Mouse (Mus musculus) midbrain, postnatal 0 days (tissue): ENCODE data around the gene Gm16181. TPM values are rescaled to one million over a fixed set of nuclear protein-coding genes. Genes with fewer than 3 reads are reported as not detected.

Experiments
- ATAC-seq: fragments of 200-750 bp; cut with Nextera tagmentation; 2 replicates; pipeline ENCODE4 v1.8.0; 2017; ENCODE audit warnings: moderate number of reproducible peaks, mild to moderate bottlenecking, moderate TSS enrichment, moderate library complexity; ENCODE audit not compliant: low FRiP score
- DNase-seq: peaks from one replicate; pipeline ENCODE4 v3.0.0-alpha.2; 2015; ENCODE audit warnings: low spot score
- H3K27ac ChIP-seq: fragments of 300-500 bp; sonication (generic); 2 replicates; pipeline ENCODE4 v1.5.1; 2014; ENCODE audit warnings: low read depth, mild to moderate bottlenecking, low read length, mixed read lengths
- H3K27me3 ChIP-seq: fragments of 300-500 bp; sonication (generic); 2 replicates; pipeline ENCODE4 v1.6.1; 2014; ENCODE audit warnings: low read length, control low read depth, mixed read lengths; ENCODE audit not compliant: insufficient read depth
- H3K36me3 ChIP-seq: fragments of 300-500 bp; sonication (generic); 2 replicates; pipeline ENCODE4 v1.6.1; 2014; ENCODE audit warnings: low read length, control low read depth, mixed read lengths; ENCODE audit not compliant: insufficient read depth
- H3K4me1 ChIP-seq: fragments of 300-500 bp; sonication (generic); 2 replicates; pipeline ENCODE4 v1.6.1; 2014; ENCODE audit warnings: mild to moderate bottlenecking, control low read depth, antibody characterized with exemption, low read length, mixed read lengths; ENCODE audit not compliant: insufficient read depth
- H3K4me2 ChIP-seq: fragments of 300-500 bp; sonication (generic); 2 replicates; pipeline ENCODE4 v1.6.1; 2014; ENCODE audit warnings: low read depth, mild to moderate bottlenecking, low read length, mixed read lengths; ENCODE audit not compliant: poor library complexity, severe bottlenecking
- H3K4me3 ChIP-seq: fragments of 300-500 bp; sonication (generic); 2 replicates; pipeline ENCODE4 v1.5.1; 2014; ENCODE audit warnings: low read depth, mild to moderate bottlenecking, low read length, moderate library complexity
- H3K9ac ChIP-seq: fragments of 300-500 bp; sonication (generic); replicated peaks from 2 replicates; pipeline ENCODE4 v1.6.1; 2014; ENCODE audit warnings: mild to moderate bottlenecking, low read length, moderate library complexity, mixed read lengths; ENCODE audit not compliant: poor library complexity, severe bottlenecking
- H3K9me3 ChIP-seq: fragments of 300-500 bp; sonication (generic); 2 replicates; pipeline ENCODE4 v1.6.1; 2016; ENCODE audit warnings: low read length, control low read depth
- CTCF ChIP-seq: IDR thresholded peaks from 2 replicates; pipeline ENCODE4 v1.5.1; 2016; ENCODE audit warnings: antibody characterized with exemption, mild to moderate bottlenecking
- WGBS: fragments of 180-500 bp; shearing (Covaris S2); extraction: QIAGEN DNeasy Blood & Tissue Kit; methylation state at CpG from one replicate; pipeline ENCODE4 v1.1.7; 2014; 5-methylcytosine and 5-hydroxymethylcytosine counted together
- polyA plus RNA-seq: library from polyadenylated mRNA; unstranded; fragments of >200 nt; fragmentation: Nextera tagmentation; extraction: Ambion mirVana; gene quantifications from 2 replicates; pipeline ENCODE4 v1.2.1, GENCODE M21; 2015
- total RNA-seq: library from RNA; depleted of rRNA; stranded (reverse); fragments of >200 nt; gene quantifications from 2 replicates; pipeline ENCODE4 v1.2.3, GENCODE M21; 2014

The Gm16181 gene
- total and polyA plus RNA-seq, 2 experiments from 2014 or later, result 0.33 TPM; not detected in 1

- Histone ChIP-seq H3K9ac (peak overlapping the region; percentile 66), H3K27ac (peak overlapping the region; percentile 92), H3K36me3 (0 out of 2 replicates have a peak, but pooled peaks cover 15% of the 10 kb centered on the region), H3K4me1 (peaks cover 5% of the 10 kb centered on the region; the same call in 1 of the 2 replicates), H3K4me3 (peak overlapping the region; percentile 42), H3K9me3 (no peaks in the 10 kb centered on the region), H3K4me2 (peak overlapping the region; percentile 89), H3K27me3 (no peaks in the 10 kb centered on the region)
- ATAC-seq (no peak), DNase-seq (no peak)
- WGBS, result 63% methylated on average over 9 of the region's 9 CpGs
- TF ChIP-seq CTCF, result no peak
These were observed 16.4 kb downstream of the Gm16181 start for GRCm38 (mm10) chr17:35236996-35237395.

GRCm38 (mm10) chr17:35237504-35237903 is 16.9 kb downstream of the Gm16181 start:
- Histone ChIP-seq H3K9ac (peak overlapping the region; percentile 66; the same call in 1 of the 2 replicates), H3K36me3 (0 out of 2 replicates have a peak, but pooled peaks cover 14% of the 10 kb centered on the region), H3K27me3 (no peaks in the 10 kb centered on the region), H3K4me1 (peaks cover 5% of the 10 kb centered on the region; the same call in 1 of the 2 replicates), H3K4me2 (peak overlapping the region; percentile 89), H3K4me3 (peak overlapping the region; percentile 42), H3K9me3 (no peaks in the 10 kb centered on the region), H3K27ac (no peak overlapping the region)
- no peak for ATAC-seq
- WGBS, result 88% methylated on average over 12 of the region's 12 CpGs
- no peak for DNase-seq
- no peak for TF ChIP-seq CTCF

- H3K4me1 ChIP-seq, result peaks cover 15% of the 10 kb centered on the region; the same call in 1 of the 2 replicates
- WGBS, result 85% methylated on average over 5 of the region's 5 CpGs
- H3K4me2 ChIP-seq, result no peak overlapping the region
- DNase-seq, result no peak
- no peak for TF ChIP-seq CTCF
- ATAC-seq, result no peak
- no peaks in the 10 kb centered on the region for H3K9me3 ChIP-seq
- no peak overlapping the region for H3K9ac ChIP-seq
- H3K27me3 ChIP-seq, result no peaks in the 10 kb centered on the region
- H3K4me3 ChIP-seq, result no peak overlapping the region
- H3K27ac ChIP-seq, result no peak overlapping the region
- peaks cover 12% of the 10 kb centered on the region for H3K36me3 ChIP-seq
These were observed 19.1 kb downstream of the Gm16181 start for GRCm38 (mm10) chr17:35239700-35240099.

DNA sequence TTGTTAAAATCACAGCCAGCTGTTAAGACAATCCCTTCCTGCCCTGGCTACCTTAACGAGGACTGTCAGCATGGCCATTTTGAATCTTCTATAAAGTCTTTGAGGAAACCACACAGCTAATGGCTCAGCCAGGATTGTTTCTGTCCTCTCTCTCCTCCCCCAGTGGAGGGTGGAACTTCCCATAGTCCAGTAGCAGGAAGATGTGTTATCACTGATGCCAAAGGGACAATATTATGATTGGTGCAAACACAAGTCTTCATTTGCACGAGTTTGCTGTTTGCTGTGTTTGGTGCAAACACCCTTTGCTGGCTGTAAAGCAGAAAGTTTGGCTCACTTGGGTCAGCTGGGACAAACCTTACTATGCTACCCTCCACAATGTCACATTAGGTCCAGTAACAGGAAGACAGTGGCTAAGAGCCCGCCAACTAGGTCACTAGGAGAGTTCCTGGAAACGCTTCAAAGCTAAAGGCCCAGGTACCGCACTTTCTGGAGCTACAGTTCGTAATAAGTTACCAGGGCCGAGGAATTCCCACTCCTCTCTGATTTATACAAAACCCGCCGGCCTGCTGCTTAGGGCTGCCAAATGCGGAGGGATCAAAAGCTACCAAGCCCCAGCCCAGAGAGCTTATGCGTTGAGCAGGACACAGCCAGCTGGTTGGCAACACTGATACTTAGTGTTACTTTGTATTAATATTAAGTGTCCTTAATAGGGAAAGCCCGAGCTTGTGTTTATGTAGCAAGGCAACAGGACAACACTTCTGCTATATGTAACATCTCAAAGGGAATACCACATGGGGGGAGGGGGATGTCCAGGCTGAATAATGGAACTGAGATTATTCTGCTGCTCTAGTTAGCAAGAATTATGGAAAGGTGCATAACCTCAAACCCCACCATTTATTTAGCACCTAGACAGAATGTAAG is 20.0 kb downstream of the Gm16181 start:
- H3K27ac ChIP-seq, result peak overlapping the region; percentile 99
- H3K4me1 ChIP-seq, result peaks cover 11% of the 10 kb centered on the region; the same call in 1 of the 2 replicates
- 0 out of 2 replicates have a peak, but pooled peaks have one; percentile 1 for ATAC-seq
- H3K9me3 ChIP-seq, result no peaks in the 10 kb centered on the region
- DNase-seq, result peak; percentile 42
- H3K9ac ChIP-seq, result peak overlapping the region; percentile 97
- peak overlapping the region; percentile 52 for H3K4me2 ChIP-seq
- 18% methylated on average over 12 of the region's 12 CpGs for WGBS
- no peak for TF ChIP-seq CTCF
- peaks cover 20% of the 10 kb centered on the region for H3K36me3 ChIP-seq
- peak overlapping the region; percentile 82 for H3K4me3 ChIP-seq
- no peaks in the 10 kb centered on the region for H3K27me3 ChIP-seq

- DNase-seq (peak; percentile 98), ATAC-seq (peak; percentile 90)
- TF ChIP-seq CTCF, result peak; percentile 38; the same call in 1 of the 2 replicates
- peak within 1 kb of the TSS; percentile 82 for H3K4me3 ChIP-seq
- H3K27ac ChIP-seq, result peak within 1 kb of the TSS; percentile 99
- no peaks in the 10 kb centered on the region for H3K27me3 ChIP-seq
- H3K36me3 ChIP-seq, result peaks cover 28% of the 10 kb centered on the region
- H3K9me3 ChIP-seq, result no peaks in the 10 kb centered on the region
- peak within 1 kb of the TSS; percentile 73 for H3K4me2 ChIP-seq
- H3K4me1 ChIP-seq, result peaks cover 11% of the 10 kb centered on the region; the same call in 1 of the 2 replicates
- WGBS, result under 1% methylated on average over 63 of the region's 69 CpGs
- H3K9ac ChIP-seq, result peak within 1 kb of the TSS; percentile 97
These were observed 20.8 kb downstream of the Gm16181 start, which contains the start of gene Ddx39b for GRCm38 (mm10) chr17:35241305-35242014. Ddx39b (plus strand) TSS chr17:35241746.
